Mouse (Mus musculus) liver, embryonic 14.5 days (tissue): ENCODE measurements at regions not wholly inside any gene's neighbourhood (a gene's known extent, or its start where the extent isn't known, plus 50 kb on each side); places are given as distances from the start of the nearest gene placed in this dataset.

Experiments
- ATAC-seq: fragments of 200-750 bp; cut with Nextera tagmentation; 2 replicates; pipeline ENCODE4 v1.8.0; 2017; ENCODE audit warnings: moderate number of reproducible peaks, mild to moderate bottlenecking, moderate library complexity; ENCODE audit not compliant: insufficient read depth
- DNase-seq, 3 experiments: peaks; one replicate each; pipeline ENCODE4 v3.0.0-alpha.2; 2012 to 2013; ENCODE audit warnings: low read depth in 3 of 3, low spot score in 3 of 3
- H3K27ac ChIP-seq: fragments of 300-500 bp; sonication (generic); 2 replicates; pipeline ENCODE4 v1.5.1; 2014; ENCODE audit warnings: moderate library complexity, mild to moderate bottlenecking, control low read depth, inconsistent platforms
- H3K27me3 ChIP-seq: fragments of 300-500 bp; sonication (generic); 2 replicates; pipeline ENCODE4 v1.6.1; 2014; ENCODE audit warnings: mild to moderate bottlenecking, low read length, moderate library complexity; ENCODE audit not compliant: control insufficient read depth, insufficient read depth
- H3K36me3 ChIP-seq: fragments of 300-500 bp; sonication (generic); replicated peaks from 2 replicates; pipeline ENCODE4 v1.6.1; 2014; ENCODE audit warnings: low read depth; ENCODE audit not compliant: control insufficient read depth, insufficient read depth
- H3K4me1 ChIP-seq, 2 experiments: fragments of 200-500 bp in 1 of 2; fragments of 300-500 bp in 1 of 2; sonication (generic) in 1 of 2; replicated peaks; 2 replicates each; pipeline ENCODE4 v1.6.1; 2012 to 2014; ENCODE audit warnings: antibody characterized with exemption in 1 of 2, inconsistent platforms in 1 of 2, low read length in 1 of 2; ENCODE audit not compliant: control insufficient read depth in 2 of 2, insufficient read depth in 2 of 2
- H3K4me2 ChIP-seq: fragments of 300-500 bp; sonication (generic); 2 replicates; pipeline ENCODE4 v1.6.1; 2014; ENCODE audit warnings: low read depth, mild to moderate bottlenecking, control low read depth, moderate library complexity
- H3K4me3 ChIP-seq, 2 experiments: fragments of 200-500 bp in 1 of 2; fragments of 300-500 bp in 1 of 2; sonication (generic) in 1 of 2; 2 replicates each; pipeline ENCODE4 v1.5.1; 2012 to 2014; ENCODE audit warnings: low read depth in 2 of 2, low read length in 2 of 2, mild to moderate bottlenecking in 2 of 2, control low read depth in 1 of 2, inconsistent platforms in 1 of 2, moderate library complexity in 1 of 2; ENCODE audit not compliant: insufficient read depth in 1 of 2
- H3K9ac ChIP-seq: fragments of 300-500 bp; sonication (generic); replicated peaks from 2 replicates; pipeline ENCODE4 v1.6.1; 2014; ENCODE audit warnings: mild to moderate bottlenecking, control low read depth, moderate library complexity
- H3K9me3 ChIP-seq: fragments of 300-500 bp; sonication (generic); 2 replicates; pipeline ENCODE4 v1.6.1; 2016; ENCODE audit warnings: low read length, mixed read lengths; ENCODE audit not compliant: control insufficient read depth
- CTCF ChIP-seq: IDR thresholded peaks from 2 replicates; pipeline ENCODE4 v1.5.1; 2016; ENCODE audit warnings: antibody characterized with exemption, low read depth, control low read depth
- EP300 ChIP-seq: IDR thresholded peaks from 2 replicates; pipeline ENCODE4 v1.6.1; 2016; ENCODE audit warnings: antibody characterized with exemption, low read depth
- WGBS: fragments of 180-500 bp; shearing (Covaris S2); extraction: QIAGEN DNeasy Blood & Tissue Kit; methylation state at CpG from one replicate; pipeline ENCODE4 v1.1.7; 2014; ENCODE audit not compliant: insufficient replicate concordance; 5-methylcytosine and 5-hydroxymethylcytosine counted together

- no peak overlapping the region for H3K4me3 ChIP-seq
- no peak for ATAC-seq
- H3K27ac ChIP-seq, result no peak overlapping the region
- DNase-seq, result no peak
- no peak overlapping the region for H3K4me2 ChIP-seq
- no peaks in the 10 kb centered on the region for H3K4me1 ChIP-seq
- WGBS, result 56% methylated on average over 5 of the region's 5 CpGs
- no peak overlapping the region for H3K9ac ChIP-seq
- H3K27me3 ChIP-seq, result no peaks in the 10 kb centered on the region
- no peaks in the 10 kb centered on the region for H3K36me3 ChIP-seq
- H3K9me3 ChIP-seq, result no peaks in the 10 kb centered on the region
- TF ChIP-seq CTCF (no peak), EP300 (no peak)
Measured at GRCm38 (mm10) chr12:113277741-113278140, 92.0 kb downstream of the Tmem121 start.

- DNase-seq (no peak), ATAC-seq (no peak)
- Histone ChIP-seq H3K9ac (no peak overlapping the region), H3K4me1 (no peaks in the 10 kb centered on the region), H3K36me3 (no peaks in the 10 kb centered on the region), H3K9me3 (no peaks in the 10 kb centered on the region), H3K4me2 (no peak overlapping the region), H3K27me3 (no peaks in the 10 kb centered on the region), H3K4me3 (no peak overlapping the region), H3K27ac (no peak overlapping the region)
- 12% methylated on average over 1 of the region's 1 CpGs for WGBS
- no peak for TF ChIP-seq EP300
- TF ChIP-seq CTCF, result no peak
Measured at GRCm38 (mm10) chr12:113292029-113292809, 106.5 kb downstream of the Tmem121 start.

GRCm38 (mm10) chr12:113295924-113296323 lies 110.2 kb downstream of the Tmem121 start:
- no peak overlapping the region for H3K9ac ChIP-seq
- no peak overlapping the region for H3K27ac ChIP-seq
- no peak for TF ChIP-seq EP300
- TF ChIP-seq CTCF, result no peak
- WGBS, result 41% methylated on average over 2 of the region's 2 CpGs
- H3K36me3 ChIP-seq, result no peaks in the 10 kb centered on the region
- no peak overlapping the region for H3K4me3 ChIP-seq
- ATAC-seq (no peak), DNase-seq (no peak)
- H3K4me1 ChIP-seq, result no peaks in the 10 kb centered on the region
- no peaks in the 10 kb centered on the region for H3K27me3 ChIP-seq
- no peak overlapping the region for H3K4me2 ChIP-seq
- no peaks in the 10 kb centered on the region for H3K9me3 ChIP-seq

GRCm38 (mm10) chr12:113305973-113306372 lies 120.2 kb downstream of the Tmem121 start:
- Histone ChIP-seq H3K27ac (no peak overlapping the region), H3K27me3 (no peaks in the 10 kb centered on the region), H3K36me3 (no peaks in the 10 kb centered on the region), H3K9ac (no peak overlapping the region), H3K4me3 (no peak overlapping the region), H3K9me3 (no peaks in the 10 kb centered on the region), H3K4me1 (no peaks in the 10 kb centered on the region), H3K4me2 (no peak overlapping the region)
- ATAC-seq (no peak), DNase-seq (no peak)
- TF ChIP-seq EP300 (no peak), CTCF (no peak)
- 26% methylated on average over 1 of the region's 1 CpGs for WGBS

- TF ChIP-seq CTCF (no peak), EP300 (no peak)
- Histone ChIP-seq H3K9ac (no peak overlapping the region), H3K4me1 (no peaks in the 10 kb centered on the region), H3K36me3 (no peaks in the 10 kb centered on the region), H3K4me3 (no peak overlapping the region), H3K4me2 (no peak overlapping the region), H3K27ac (no peak overlapping the region), H3K9me3 (no peaks in the 10 kb centered on the region), H3K27me3 (no peaks in the 10 kb centered on the region)
- DNase-seq (no peak), ATAC-seq (no peak)
- WGBS, result 20% methylated on average over 3 of the region's 3 CpGs
Measured at GRCm38 (mm10) chr12:113313319-113313718, 127.6 kb downstream of the Tmem121 start.
